Mouse (Mus musculus): ENCODE data around the gene Olfr1353.

DNA sequence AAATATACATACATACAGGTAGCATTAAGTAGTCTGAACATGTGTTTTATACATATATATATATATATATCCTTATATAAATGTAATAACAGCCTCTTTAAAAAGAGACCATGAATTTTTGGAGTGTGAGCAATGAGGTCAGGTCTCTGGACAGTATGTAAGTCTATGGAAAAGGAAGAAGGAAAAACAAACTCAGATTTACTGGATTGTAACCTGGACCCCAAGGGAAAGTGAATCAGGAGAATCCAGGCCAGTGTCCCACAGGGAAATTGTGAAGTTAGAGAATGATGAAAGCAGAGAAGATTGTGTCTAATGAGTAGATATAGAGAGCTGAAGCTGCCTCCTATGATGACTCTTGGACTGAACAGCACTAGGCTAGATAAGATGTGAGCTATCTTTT is 17.6 kb downstream of the Olfr1353 start, which contains the start of gene Olfr1352:
- no peak for TF ChIP-seq ZC3H11A (IDR thresholded peaks at IDR 0.05; ENCODE audit: borderline replicate concordance, low read depth, low read length)
- no peak for TF ChIP-seq HCFC1 (IDR thresholded peaks at IDR 0.05; ENCODE audit: borderline replicate concordance, insufficient read depth, low read length)
- TF ChIP-seq MAFK (IDR thresholded peaks at IDR 0.05; ENCODE audit: insufficient read depth, low read depth, low read length), result no peak

Measured in ES-E14 (cell line).